Mouse (Mus musculus) hindbrain, embryonic 13.5 days (tissue): ENCODE results near the gene Olfr1501. TPM values are rescaled to one million over a fixed set of nuclear protein-coding genes. Genes with fewer than 3 reads are reported as not detected.

Experiments used
- polyA plus RNA-seq: library from polyadenylated mRNA; unstranded; fragments of >200 nt; fragmentation: Nextera tagmentation; extraction: Ambion mirVana; gene quantifications from 2 replicates; pipeline ENCODE4 v1.2.1, GENCODE M21; 2015

The Olfr1501 gene
- polyA plus RNA-seq, 1 experiment from 2014 or later, result not detected

Other genes starting within 250 kb of the Olfr1501 start
- gene Olfr1487, start 233.3 kb downstream of the Olfr1501 start, polyA plus RNA-seq, result not detected in 2 replicates
- gene Olfr1489, start 219.1 kb downstream of the Olfr1501 start, polyA plus RNA-seq, result not detected in 2 replicates
- not detected in 2 replicates for gene Olfr1490, start 199.6 kb downstream of the Olfr1501 start, polyA plus RNA-seq
- gene Olfr1491, start 153.4 kb downstream of the Olfr1501 start, polyA plus RNA-seq, result not detected in 2 replicates
- not detected in 2 replicates for gene Olfr1493-ps1, start 127.4 kb downstream of the Olfr1501 start, polyA plus RNA-seq
- not detected in 2 replicates for gene Olfr1494, start 111.0 kb downstream of the Olfr1501 start, polyA plus RNA-seq
- not detected in 2 replicates for gene Olfr1495, start 86.1 kb downstream of the Olfr1501 start, polyA plus RNA-seq
- not detected in 2 replicates for gene Olfr1496, start 72.8 kb downstream of the Olfr1501 start, polyA plus RNA-seq
- not detected in 2 replicates for gene Olfr1497, start 52.5 kb downstream of the Olfr1501 start, polyA plus RNA-seq
- gene Olfr1499, start 31.2 kb downstream of the Olfr1501 start, polyA plus RNA-seq, result not detected in 2 replicates
- not detected in 2 replicates for gene Olfr1500, start 20.2 kb downstream of the Olfr1501 start, polyA plus RNA-seq
- not detected in 2 replicates for gene Olfr1502, start 11.1 kb upstream of the Olfr1501 start, polyA plus RNA-seq
- gene Olfr1504, start 47.2 kb upstream of the Olfr1501 start, polyA plus RNA-seq, result not detected in 2 replicates
- gene Olfr1505, start 62.8 kb upstream of the Olfr1501 start, polyA plus RNA-seq, result not detected in 2 replicates